Mouse (Mus musculus): ENCODE data around the gene Smc5. TPM values are rescaled to one million over a fixed set of nuclear protein-coding genes. Genes with fewer than 3 reads are reported as not detected.

Gene Smc5
- polyA plus RNA-seq, 1 experiment from 2014 or later = 34.5 TPM

DNA sequence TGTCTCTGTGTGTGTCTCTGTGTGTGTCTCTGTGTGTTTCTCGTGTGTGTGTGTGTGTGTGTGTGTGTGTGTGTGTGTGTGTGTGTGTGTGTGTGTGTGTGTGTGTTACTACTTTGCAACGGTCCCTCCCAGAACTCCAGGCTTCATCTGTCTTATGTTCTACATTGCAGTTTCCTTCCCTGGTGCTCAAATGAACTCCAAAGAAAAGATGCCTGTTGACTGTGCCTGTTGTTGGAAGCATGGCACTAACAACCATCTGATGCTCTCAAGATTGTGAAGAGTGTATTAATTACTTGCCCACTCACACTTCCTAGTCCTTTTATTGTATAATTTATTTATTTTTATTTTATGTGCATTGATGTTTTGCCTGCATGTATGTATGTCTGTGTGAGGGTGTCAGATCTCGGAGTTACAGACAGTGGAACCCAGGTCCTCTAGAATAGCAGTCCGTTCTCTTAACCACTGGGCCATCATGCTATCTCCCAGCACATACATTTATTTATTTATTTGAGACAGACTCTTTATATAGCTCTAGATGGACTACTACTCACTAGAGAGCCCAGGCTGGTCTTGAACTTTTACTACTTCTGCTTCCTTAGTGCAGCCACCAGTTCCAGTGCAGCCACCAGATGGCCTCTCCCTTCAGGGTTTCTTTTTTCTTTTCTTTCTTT, 492 bp upstream of the Smc5 start:
- 73% methylated on average over 3 of the region's 4 CpGs for WGBS
- no peak overlapping the region for H3K27ac ChIP-seq

GRCm38 (mm10) chr19:23256771-23257170, 16.9 kb downstream of the Smc5 start:
- ATAC-seq = no peak

More for the DNA sequence above, 492 bp upstream of the Smc5 start:
- H3K4me2 ChIP-seq (replicated peaks) = peak overlapping the region; percentile 57
- peak overlapping the region; percentile 77 for H3K4me3 ChIP-seq (replicated peaks)
- H3K27me3 ChIP-seq = no peaks in the 10 kb centered on the region
- no peak overlapping the region; the same call in 1 of the 2 replicates for H3K9ac ChIP-seq (replicated peaks)
- H3K9me3 ChIP-seq = no peaks in the 10 kb centered on the region
- ATAC-seq = peak; percentile 66
- H3K4me1 ChIP-seq (replicated peaks) = peaks cover 15% of the 10 kb centered on the region
- no peaks in the 10 kb centered on the region for H3K36me3 ChIP-seq

DNA sequence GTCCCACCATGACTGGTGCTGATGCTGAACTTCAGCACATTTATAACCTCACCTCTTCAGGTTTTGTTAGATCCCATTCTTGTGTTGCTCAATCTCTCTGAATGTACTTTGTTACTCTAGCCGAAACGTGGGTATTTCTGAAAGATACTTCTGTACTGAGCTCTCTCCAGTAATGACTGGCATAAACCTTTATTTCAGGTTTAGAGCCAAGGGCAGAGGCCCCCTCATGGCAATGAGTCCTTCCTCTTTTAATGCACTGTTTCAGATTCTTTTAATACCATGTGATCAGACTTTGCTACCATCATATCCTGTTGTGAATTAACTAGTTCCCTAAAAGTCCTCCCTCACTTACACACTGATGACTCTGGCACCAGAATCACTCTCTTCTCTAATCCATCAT, 27.2 kb downstream of the Smc5 start:
- 92% methylated on average over 2 of the region's 2 CpGs for WGBS
- H3K36me3 ChIP-seq = peaks cover 35% of the 10 kb centered on the region
- no peak overlapping the region for H3K9ac ChIP-seq (replicated peaks)
- H3K27ac ChIP-seq = no peak overlapping the region
- ATAC-seq = no peak
- no peaks in the 10 kb centered on the region for H3K9me3 ChIP-seq
- H3K4me3 ChIP-seq (replicated peaks) = no peak overlapping the region
- no peaks in the 10 kb centered on the region for H3K27me3 ChIP-seq
- no peak overlapping the region for H3K4me2 ChIP-seq (replicated peaks)
- H3K4me1 ChIP-seq (replicated peaks) = no peaks in the 10 kb centered on the region

More at GRCm38 (mm10) chr19:23256771-23257170, 16.9 kb downstream of the Smc5 start:
- no peak overlapping the region for H3K27ac ChIP-seq
- H3K4me2 ChIP-seq (replicated peaks) = no peak overlapping the region
- no peak overlapping the region for H3K9ac ChIP-seq (replicated peaks)
- whole genome bisulfite sequencing = 89% methylated on average over 9 of the region's 9 CpGs
- no peaks in the 10 kb centered on the region for H3K27me3 ChIP-seq
- peaks cover 59% of the 10 kb centered on the region for H3K36me3 ChIP-seq
- no peaks in the 10 kb centered on the region for H3K4me1 ChIP-seq (replicated peaks)
- no peaks in the 10 kb centered on the region for H3K9me3 ChIP-seq
- H3K4me3 ChIP-seq (replicated peaks) = no peak overlapping the region

GRCm38 (mm10) chr19:23225065-23225464, 48.6 kb downstream of the Smc5 start:
- no peak overlapping the region for H3K4me2 ChIP-seq (replicated peaks)
- no peaks in the 10 kb centered on the region for H3K27me3 ChIP-seq
- H3K36me3 ChIP-seq = peaks cover 39% of the 10 kb centered on the region
- H3K9me3 ChIP-seq = no peaks in the 10 kb centered on the region
- ATAC-seq = no peak
- no peak overlapping the region for H3K9ac ChIP-seq (replicated peaks)
- H3K27ac ChIP-seq = no peak overlapping the region
- 62% methylated on average over 4 of the region's 4 CpGs for WGBS
- H3K4me1 ChIP-seq (replicated peaks) = no peaks in the 10 kb centered on the region
- no peak overlapping the region for H3K4me3 ChIP-seq (replicated peaks)

GRCm38 (mm10) chr19:23214326-23214725, 59.4 kb downstream of the Smc5 start:
- Histone ChIP-seq H3K36me3 (peaks cover 42% of the 10 kb centered on the region), H3K4me3 (replicated peaks) (no peak overlapping the region), H3K9ac (replicated peaks) (no peak overlapping the region), H3K4me1 (replicated peaks) (0 out of 2 replicates have a peak, but pooled peaks cover 3% of the 10 kb centered on the region), H3K27me3 (no peaks in the 10 kb centered on the region), H3K27ac (no peak overlapping the region), H3K9me3 (no peaks in the 10 kb centered on the region), H3K4me2 (replicated peaks) (no peak overlapping the region)
- ATAC-seq = no peak
- 64% methylated on average over 8 of the region's 8 CpGs for WGBS

DNA sequence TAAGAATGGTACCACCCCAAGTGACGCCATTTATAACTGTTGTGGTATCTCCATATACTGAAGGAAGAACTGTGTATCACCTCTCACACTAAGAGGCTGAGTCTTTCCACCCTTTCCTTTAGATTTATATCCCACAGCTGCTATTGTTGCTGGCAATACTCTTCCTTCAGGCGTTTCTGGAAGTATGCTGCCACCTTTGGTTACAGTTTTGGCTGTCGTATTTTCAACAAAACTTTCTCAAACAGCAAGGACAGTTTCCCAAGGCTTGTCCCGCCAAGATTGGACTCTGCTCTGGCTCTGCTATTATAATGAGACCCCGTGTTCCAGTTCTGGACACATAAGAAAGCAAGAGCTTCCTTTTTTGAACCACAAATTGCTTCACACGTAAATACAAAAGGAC, 62.4 kb downstream of the Smc5 start:
- Histone ChIP-seq H3K4me3 (replicated peaks) (no peak overlapping the region), H3K4me1 (replicated peaks) (0 out of 2 replicates have a peak, but pooled peaks cover 3% of the 10 kb centered on the region), H3K9me3 (no peaks in the 10 kb centered on the region), H3K4me2 (replicated peaks) (no peak overlapping the region), H3K9ac (replicated peaks) (no peak overlapping the region), H3K27ac (no peak overlapping the region), H3K36me3 (peaks cover 39% of the 10 kb centered on the region), H3K27me3 (no peaks in the 10 kb centered on the region)
- ATAC-seq = no peak
- 91% methylated on average over 6 of the region's 6 CpGs for WGBS

DNA sequence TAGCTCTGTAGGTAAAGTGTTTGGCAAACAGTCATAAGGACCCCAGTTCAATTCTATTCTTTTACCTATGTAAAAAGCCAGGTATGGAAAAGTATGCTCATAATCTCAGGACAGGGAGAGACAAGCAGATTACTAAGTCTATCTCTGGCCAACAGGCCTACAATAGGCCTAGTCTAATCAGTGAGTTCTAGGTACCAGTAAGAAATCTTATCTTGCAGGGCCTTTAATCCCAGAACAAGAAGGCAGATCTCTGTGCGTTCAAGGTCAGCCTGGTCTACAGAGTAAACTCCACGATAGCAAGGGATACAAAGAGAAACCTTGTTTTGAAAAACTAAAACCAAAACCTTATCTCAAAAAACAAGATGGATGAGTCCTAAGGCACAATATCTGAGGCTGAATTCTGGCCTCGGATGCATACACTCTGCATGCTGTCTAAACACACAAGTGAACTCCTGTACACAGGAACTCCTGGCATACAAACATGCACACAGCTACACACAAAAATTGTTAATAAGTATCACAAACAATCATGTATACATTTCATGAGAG, 70.1 kb downstream of the Smc5 start:
- H3K4me2 ChIP-seq (replicated peaks) = no peak overlapping the region
- H3K4me1 ChIP-seq (replicated peaks) = no peaks in the 10 kb centered on the region
- H3K27ac ChIP-seq = no peak overlapping the region
- 94% methylated on average over 3 of the region's 3 CpGs for WGBS
- ATAC-seq = no peak
- H3K9ac ChIP-seq (replicated peaks) = no peak overlapping the region
- peaks cover 40% of the 10 kb centered on the region for H3K36me3 ChIP-seq
- peaks cover 3% of the 10 kb centered on the region; the same call in 1 of the 2 replicates for H3K9me3 ChIP-seq
- H3K4me3 ChIP-seq (replicated peaks) = no peak overlapping the region
- H3K27me3 ChIP-seq = no peaks in the 10 kb centered on the region

DNA sequence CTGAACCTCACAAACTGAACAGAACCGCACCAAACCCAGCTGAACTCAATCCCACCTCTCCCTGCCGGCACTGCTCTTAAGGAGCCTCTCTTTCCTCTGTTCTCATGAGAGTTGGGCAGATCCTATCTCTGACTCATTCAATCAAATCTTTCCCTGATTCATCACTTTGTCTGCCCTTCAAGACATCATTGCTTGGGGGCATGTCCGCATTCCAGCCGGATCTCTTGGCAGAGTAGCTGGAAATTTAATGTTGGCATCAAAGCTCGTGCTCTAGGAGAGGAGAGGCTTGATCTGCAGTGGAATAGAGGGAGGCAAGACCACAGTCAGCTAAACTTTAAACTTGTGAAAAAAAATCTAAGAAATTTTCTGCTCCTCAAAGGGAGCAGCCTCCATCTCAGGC, 71.6 kb downstream of the Smc5 start:
- H3K4me1 ChIP-seq (replicated peaks) = no peaks in the 10 kb centered on the region
- H3K27me3 ChIP-seq = no peaks in the 10 kb centered on the region
- no peak overlapping the region for H3K27ac ChIP-seq
- H3K36me3 ChIP-seq = peaks cover 42% of the 10 kb centered on the region
- H3K4me3 ChIP-seq (replicated peaks) = no peak overlapping the region
- WGBS = 96% methylated on average over 5 of the region's 5 CpGs
- no peak for ATAC-seq
- H3K4me2 ChIP-seq (replicated peaks) = no peak overlapping the region
- H3K9ac ChIP-seq (replicated peaks) = no peak overlapping the region
- H3K9me3 ChIP-seq = peaks cover 3% of the 10 kb centered on the region; the same call in 1 of the 2 replicates

DNA sequence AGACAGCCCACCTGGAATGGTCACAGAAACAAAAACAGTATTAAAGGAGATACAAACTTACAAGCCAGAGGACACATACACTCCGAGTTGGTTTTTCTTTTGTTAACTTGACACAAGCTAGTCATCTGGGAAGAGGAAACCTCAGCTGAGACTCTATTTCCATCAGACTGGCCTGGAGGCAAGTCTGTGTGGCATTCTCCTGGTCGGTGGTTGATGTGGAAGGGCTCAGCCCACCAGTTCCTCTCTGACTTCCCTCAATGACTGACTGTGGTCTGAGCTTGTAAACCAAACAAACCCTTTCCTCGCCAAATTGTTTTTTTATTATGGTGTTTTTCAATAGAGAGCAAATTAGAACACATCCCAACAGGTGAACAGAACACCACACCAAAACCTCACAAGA, 80.6 kb downstream of the Smc5 start:
- no peak overlapping the region for H3K9ac ChIP-seq (replicated peaks)
- no peaks in the 10 kb centered on the region for H3K27me3 ChIP-seq
- no peak overlapping the region for H3K27ac ChIP-seq
- H3K4me2 ChIP-seq (replicated peaks) = no peak overlapping the region
- no peak overlapping the region for H3K4me3 ChIP-seq (replicated peaks)
- ATAC-seq = no peak
- H3K36me3 ChIP-seq = peaks cover 11% of the 10 kb centered on the region
- H3K4me1 ChIP-seq (replicated peaks) = no peaks in the 10 kb centered on the region
- H3K9me3 ChIP-seq = no peaks in the 10 kb centered on the region
- WGBS = 82% methylated on average over 3 of the region's 3 CpGs

DNA sequence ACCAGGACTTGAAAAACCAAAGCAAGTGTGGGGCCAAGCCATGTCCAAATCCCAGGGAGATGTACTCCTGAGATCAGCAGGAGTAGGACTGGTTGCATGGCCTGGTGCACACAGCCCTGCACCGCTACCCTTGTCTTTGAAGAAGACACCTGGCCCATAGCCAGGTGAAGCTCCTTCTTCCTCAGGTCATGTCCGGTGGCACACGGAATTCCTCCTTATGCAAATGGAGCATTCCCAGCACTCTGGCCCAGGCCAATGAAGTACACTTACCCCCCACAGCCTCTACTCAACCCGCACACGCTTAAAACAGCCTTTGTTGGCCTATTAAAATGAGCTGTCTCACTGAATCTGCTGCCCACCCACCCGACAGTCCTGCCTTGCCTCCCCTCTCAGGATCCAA, 82.2 kb downstream of the Smc5 start:
- H3K4me2 ChIP-seq (replicated peaks) = no peak overlapping the region
- no peak for ATAC-seq
- peaks cover 7% of the 10 kb centered on the region for H3K36me3 ChIP-seq
- H3K4me1 ChIP-seq (replicated peaks) = no peaks in the 10 kb centered on the region
- H3K9me3 ChIP-seq = no peaks in the 10 kb centered on the region
- no peak overlapping the region for H3K9ac ChIP-seq (replicated peaks)
- H3K27me3 ChIP-seq = no peaks in the 10 kb centered on the region
- H3K4me3 ChIP-seq (replicated peaks) = no peak overlapping the region
- 88% methylated on average over 6 of the region's 6 CpGs for WGBS
- no peak overlapping the region for H3K27ac ChIP-seq

DNA sequence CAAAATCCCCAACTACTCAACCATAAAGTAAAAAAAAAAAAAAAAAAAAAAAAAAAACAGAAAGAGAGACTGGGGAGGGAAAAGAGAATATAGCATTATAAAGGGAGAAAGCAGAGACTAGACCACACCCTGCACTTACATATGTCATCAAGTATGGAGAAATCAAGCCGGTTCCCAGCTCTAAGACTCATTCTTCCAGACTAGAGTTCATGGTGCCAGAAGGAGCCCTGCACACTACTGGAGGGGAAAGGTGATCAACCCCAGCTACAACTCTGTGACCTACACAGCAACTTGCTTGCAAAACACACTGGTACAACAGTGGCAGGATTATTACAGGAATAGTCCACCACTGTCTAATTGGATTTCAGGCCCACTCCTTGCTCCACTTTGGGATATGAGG, 84.0 kb downstream of the Smc5 start:
- no peak overlapping the region for H3K27ac ChIP-seq
- no peaks in the 10 kb centered on the region for H3K9me3 ChIP-seq
- H3K27me3 ChIP-seq = no peaks in the 10 kb centered on the region
- no peak overlapping the region for H3K4me2 ChIP-seq (replicated peaks)
- H3K4me1 ChIP-seq (replicated peaks) = no peaks in the 10 kb centered on the region
- no peak overlapping the region for H3K4me3 ChIP-seq (replicated peaks)
- H3K9ac ChIP-seq (replicated peaks) = no peak overlapping the region
- no peak for ATAC-seq
- 87% methylated on average over 1 of the region's 1 CpGs for WGBS
- H3K36me3 ChIP-seq = peaks cover 7% of the 10 kb centered on the region

GRCm38 (mm10) chr19:23188986-23189385, 84.7 kb downstream of the Smc5 start:
- H3K4me2 ChIP-seq (replicated peaks) = no peak overlapping the region
- no peaks in the 10 kb centered on the region for H3K4me1 ChIP-seq (replicated peaks)
- no peak overlapping the region for H3K9ac ChIP-seq (replicated peaks)
- no peak overlapping the region for H3K4me3 ChIP-seq (replicated peaks)
- peaks cover 10% of the 10 kb centered on the region for H3K36me3 ChIP-seq
- no peak overlapping the region for H3K27ac ChIP-seq
- no peaks in the 10 kb centered on the region for H3K27me3 ChIP-seq
- WGBS = 93% methylated on average over 7 of the region's 7 CpGs
- H3K9me3 ChIP-seq = no peaks in the 10 kb centered on the region
- no peak for ATAC-seq

DNA sequence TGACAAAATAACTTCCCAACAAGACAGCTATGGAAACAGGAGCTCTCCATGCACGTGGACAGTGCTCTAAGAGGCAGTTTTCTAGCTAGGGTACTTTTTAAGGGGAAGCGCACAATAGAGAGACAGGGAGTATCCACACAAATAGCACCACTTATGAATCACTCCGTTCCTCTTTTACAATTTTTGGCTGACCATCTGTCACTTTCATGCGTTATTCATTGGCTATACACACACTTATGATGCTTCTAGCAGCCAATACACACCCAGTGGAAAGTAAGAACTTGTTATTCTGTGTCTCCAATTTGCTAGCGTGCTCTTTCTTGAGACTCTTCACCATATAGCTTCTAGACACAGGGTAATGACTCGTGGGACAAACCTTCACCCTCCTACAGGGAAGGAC, 86.0 kb downstream of the Smc5 start:
- Histone ChIP-seq H3K27ac (no peak overlapping the region), H3K9ac (replicated peaks) (no peak overlapping the region), H3K4me2 (replicated peaks) (no peak overlapping the region), H3K9me3 (no peaks in the 10 kb centered on the region), H3K36me3 (peaks cover 10% of the 10 kb centered on the region), H3K27me3 (no peaks in the 10 kb centered on the region), H3K4me1 (replicated peaks) (no peaks in the 10 kb centered on the region), H3K4me3 (replicated peaks) (no peak overlapping the region)
- ATAC-seq = no peak
- WGBS = 78% methylated on average over 6 of the region's 6 CpGs
